Mouse (Mus musculus) thymus, postnatal 36 days (tissue): ENCODE data around the gene Far1.
A peak's percentile ranks its signal among the peaks of the same experiment; 100 is the strongest.

Source experiments
- DNase-seq, 2 experiments: peaks; one replicate each; pipeline ENCODE4 v3.0.0; 2022; ENCODE audit warnings: mixed read lengths in 2 of 2

Far1 gene

DNA sequence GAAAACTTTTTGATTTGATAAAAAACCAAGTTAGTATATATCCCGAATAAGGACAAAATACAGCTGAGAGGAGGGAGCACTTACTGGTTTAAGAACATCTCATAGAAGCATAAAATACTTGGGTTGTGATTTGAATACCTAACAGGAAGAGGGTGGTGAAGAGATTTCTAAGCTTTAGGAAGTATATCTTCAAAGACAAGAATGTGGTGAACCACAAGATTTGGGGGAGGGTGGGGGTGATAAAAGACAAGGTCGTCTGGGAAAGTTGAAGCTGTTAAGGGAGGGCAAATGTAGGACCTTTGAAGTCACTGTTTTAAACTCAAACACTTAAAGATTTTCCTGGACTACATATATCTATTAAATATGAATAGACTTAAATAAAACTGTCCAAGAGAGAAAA, 59.1 kb downstream of the Far1 start:
- no peak for DNase-seq

DNA sequence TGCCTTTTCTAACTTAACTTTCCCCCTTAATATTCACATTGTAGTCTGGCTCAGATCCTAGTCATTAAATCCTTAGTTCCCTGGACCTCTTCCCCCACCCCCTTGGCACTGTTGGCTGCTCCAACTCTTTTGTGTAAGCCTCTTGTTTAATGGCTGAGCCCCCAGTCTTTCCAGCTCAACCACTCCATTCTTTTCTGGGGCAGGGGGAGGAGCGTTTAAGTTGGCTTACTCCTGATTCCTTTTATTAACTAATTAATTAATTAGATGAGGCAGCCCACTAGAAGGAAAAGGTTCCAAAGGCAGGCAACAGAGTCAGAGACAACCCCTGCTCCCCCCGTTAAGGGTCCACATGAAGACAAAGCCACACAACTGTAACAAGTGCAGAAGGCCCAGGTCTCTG, 68.5 kb downstream of the Far1 start:
- DNase-seq, result no peak

DNA sequence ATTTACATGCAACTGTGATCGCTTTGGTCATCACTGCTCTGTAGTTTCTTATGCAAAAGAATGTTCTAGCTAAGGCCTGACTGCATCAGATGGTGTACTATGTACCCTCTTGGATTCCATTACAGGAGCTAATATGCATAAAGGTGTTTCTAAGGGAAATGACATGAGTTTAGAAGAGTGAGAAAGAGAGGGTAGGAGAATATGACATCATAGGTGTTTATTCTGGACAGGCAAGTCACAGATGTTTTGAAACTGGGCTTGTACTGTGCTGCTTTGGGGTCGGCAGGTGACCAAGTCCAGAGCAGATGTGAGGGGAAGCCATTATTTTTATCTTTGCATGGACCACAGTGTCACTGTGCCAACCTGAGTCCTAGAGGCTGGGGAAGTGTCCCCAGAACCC, 75.6 kb downstream of the Far1 start:
- no peak for DNase-seq

DNA sequence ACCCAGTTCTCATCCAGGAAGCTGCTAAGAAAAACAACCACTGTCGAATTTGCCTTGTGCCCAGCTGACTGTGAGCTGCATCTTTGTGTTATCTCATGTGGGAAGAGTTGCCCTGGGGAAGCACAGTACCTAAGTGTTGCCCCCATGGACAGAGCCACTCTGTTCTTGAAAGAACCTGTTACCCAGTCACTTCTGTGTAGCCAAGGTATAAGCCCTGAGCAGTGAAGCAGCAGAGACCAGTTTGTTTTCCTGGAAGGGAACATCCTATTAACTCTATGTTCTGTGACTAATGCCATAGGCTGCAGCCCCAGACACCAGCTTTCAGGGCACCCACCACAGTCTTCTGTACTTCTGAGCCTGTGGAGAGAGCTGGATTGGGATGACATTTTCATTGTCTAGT, 76.7 kb downstream of the Far1 start:
- DNase-seq, result no peak

DNA sequence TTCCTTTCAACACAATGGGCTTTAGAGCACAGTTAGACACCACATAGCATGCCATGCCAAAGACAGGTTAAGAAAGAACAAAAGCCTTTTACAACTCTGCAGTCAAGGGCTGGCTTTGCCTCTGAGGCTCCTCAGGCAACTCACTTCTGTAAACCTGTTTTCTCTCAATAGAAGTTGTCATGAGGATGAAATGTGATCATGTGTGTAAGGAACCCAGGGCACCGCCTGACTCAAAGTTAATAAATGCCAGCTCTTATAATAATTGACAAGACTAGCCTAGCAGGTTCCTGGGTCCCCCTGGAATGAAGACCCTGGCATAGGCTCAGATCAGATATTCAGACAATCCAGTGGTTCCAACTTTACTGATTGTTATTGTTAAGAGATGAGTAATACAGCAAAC, 77.5 kb downstream of the Far1 start:
- DNase-seq, result no peak

DNA sequence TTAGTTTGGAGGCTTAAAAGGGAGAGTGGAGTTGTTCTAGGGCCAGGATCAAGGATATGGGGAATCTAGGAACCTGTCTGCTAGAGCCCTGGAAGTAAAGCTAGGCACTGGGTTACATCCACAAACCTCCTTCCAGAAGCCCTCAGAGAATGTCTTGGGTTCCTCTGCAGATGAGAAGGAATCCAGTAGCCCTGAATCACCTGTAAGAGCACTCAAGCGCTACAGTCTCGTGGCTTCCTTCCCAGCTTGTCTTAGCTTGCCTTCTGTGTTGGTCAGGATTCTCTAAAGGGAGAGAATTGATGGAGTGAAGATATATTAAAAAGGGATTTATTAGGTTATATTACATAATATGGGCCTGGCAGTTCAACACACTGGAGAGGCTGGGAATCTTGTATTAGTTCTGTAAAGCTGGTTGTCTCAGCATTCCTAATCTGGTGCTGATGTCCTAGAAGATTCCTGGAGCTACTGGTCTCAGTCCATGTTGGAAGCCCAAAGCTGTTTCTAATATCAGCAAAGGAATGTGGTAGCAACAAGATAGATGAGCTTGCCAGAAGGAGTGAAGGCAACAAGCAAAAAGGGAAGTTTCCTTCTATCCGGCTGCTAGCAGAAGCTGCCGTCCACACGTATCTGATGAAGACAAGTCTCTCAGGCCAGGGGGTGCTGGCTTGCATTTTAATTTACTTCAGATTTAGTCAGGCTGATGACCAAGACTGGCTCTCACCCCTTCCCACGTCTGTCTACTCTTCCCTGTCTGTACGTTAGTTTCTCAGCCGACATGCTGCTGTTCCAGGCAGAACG, 78.1 kb downstream of the Far1 start:
- no peak for DNase-seq

DNA sequence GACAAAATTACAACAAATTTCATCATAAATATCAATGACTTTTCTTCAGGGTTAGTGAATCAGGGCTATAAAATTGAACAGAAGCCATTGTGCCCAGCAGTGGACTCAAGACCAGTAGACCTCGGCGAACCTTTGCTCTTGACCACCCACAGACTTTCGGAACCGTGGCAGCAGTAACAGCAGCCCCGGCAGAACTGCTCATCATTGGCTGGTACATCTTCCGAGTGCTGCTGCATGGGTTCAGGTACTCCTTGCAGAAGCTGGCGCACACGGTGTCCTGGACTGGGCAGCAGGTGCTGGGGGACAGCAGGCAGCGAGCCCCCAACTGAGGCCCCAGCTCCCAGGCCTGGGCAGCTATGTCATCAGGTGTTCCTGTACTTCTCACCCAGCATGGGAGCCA, 79.1 kb downstream of the Far1 start:
- no peak for DNase-seq

DNA sequence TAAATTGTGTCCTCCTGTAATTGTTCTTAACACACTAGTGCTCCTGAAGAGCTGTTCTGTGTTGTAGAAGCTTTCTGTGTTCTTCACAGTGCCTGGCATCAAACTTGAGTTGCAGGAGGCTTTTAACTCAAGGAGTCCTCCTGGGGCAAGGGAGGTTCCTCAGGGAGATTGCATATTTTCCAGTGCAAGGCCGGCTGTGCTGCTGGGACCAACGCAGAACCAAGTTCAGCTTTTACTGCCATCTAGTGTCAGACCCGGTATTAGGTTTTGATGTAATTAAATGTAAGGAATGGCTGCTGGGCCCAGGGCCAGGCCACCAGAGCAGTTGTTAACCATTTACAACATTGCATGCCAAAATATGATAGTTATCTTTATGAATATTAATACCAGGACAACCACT, 80.7 kb downstream of the Far1 start:
- DNase-seq, result peak in 1 of 2 experiments; percentile 12

DNA sequence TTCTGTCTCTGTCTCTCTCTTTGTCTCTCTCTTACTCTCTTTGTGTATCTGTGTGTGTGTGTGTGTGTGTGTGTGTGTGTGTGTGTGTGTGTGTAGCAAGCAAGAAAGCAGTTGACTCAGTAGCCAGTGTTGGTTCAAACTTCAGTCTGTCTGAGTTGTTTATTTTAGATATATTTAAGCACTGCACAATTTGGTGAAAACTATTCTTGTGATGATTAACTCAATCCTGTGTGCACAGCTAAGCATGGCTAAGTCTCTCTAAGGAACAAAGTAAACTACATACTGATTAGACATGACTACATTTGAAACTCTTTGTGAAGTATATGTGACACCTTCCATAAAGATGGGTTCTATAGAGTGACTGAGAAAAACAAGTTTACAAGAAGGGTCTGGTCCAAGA, 83.6 kb downstream of the Far1 start:
- DNase-seq, result no peak

DNA sequence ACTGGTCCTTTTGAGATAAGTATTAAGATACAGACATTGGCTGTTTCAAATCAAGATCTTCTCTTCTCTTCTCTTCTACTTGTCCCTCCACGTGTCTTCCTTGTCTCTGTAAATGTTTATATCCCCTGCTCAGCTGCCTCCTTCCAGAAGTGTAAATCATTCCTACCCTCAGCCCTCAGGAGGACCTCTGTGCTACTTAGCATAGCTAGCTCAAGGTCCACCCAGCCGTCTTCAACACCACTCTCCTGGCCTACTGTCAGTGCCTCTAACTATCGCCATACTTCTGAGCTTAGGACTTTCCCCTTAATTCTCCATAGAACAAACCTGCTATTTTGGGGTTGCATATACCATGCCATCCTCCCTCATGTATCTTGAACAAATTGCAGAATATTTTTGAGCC, 88.2 kb downstream of the Far1 start:
- DNase-seq, result no peak

DNA sequence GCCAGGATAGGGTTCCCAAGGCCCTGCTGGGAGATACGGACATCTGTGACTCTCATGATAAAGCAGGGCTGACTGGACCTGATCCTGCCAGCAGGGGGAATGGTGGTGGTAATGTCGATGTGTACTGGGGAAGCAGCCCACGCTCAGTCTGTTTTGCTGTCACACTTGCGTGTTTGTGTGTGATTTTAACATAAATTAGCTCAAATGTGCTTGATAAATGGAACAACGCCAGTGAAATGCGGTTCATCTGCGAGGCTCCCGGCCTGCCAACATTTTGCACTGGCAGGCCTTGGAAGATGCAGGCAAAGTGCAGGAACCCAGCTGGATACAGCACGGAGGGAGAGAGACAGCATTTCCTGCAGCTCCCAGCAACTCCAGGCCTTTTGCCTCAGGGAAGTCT, 94.3 kb downstream of the Far1 start:
- DNase-seq, result no peak

DNA sequence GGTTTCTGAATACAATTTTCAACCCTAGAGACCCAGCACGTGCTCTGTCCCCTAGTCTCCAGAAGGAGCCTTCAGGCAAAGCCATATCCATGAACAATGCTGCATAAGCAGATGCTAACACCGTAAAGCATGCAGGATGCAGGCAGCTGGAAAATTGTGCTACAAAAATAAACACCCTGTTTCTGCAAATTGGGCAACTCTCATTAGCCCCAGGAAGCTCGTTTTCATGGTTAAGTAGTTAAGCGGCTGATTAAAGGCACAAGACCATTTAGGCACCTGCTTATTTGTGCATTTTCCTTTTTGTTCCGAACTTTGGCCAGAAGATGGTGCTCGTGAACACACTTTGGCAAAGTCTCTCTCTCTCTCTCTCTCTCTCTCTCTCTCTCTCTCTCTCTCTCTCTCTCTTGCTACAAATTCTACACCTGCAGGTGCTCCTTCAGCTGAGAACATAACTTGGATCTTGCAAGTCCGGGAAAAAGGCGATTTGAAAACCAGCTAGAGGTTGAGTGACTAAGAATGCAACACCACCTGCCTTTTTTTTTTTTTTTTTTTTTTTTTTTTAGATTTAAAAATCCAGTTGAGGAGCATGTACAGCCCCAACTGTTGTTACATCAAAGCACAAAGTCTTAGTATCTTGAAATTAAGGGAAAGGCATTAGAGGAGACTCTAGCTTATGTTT, 95.5 kb downstream of the Far1 start:
- DNase-seq, result peak; percentile 12 to 15

DNA sequence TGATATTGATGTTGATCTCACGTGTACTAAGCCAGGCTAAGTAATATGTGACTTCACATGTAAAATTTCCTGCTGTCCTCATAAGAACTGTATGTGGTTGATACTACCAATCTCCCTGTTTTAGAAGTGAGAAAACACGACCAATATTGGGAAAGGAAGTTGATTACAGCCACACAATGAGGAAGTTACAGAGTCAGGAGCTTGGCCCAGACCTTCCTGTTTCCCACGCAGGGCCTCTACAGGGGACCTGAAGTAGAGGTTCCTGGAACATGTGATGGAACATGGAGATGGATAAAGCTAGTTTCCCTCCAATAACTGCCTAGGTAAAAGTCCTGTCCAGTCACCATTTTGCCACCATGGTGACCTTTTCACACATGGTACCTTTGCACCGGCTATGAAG, 99.0 kb downstream of the Far1 start:
- DNase-seq, result no peak

DNA sequence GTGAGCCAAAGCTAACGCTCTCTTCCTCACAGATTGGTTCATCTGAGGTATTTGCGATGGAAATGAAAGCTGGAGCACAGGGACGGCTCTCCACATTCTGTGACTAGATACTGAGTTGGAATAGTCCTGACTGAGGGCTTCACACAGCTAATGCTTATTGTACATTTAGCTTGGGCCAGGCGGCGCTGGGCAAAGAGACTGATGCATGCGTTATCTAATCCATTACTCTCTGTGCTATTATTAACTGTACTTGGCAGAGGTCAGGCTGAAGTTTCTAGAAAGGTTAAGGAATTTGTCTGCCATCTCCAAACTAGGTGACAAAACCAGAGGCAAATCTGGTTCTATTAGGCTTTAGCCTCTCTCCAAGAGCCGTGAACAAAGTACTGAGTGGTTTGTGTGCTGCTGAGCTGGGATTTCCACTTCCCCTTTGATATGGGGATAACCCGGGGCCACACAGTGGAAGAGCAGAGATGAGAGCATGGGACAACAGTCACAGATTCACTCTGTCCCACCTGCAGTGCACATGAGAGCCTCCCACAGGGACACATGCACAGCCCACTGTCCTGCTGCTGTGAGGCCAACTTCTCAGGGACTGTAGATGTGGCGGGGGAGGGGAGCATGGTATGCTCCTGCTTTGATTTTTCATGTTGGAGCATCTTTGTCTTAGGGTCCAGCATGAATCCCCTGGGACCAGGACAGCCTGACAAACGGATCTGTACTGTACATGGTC, 100.7 kb downstream of the Far1 start:
- no peak for DNase-seq

DNA sequence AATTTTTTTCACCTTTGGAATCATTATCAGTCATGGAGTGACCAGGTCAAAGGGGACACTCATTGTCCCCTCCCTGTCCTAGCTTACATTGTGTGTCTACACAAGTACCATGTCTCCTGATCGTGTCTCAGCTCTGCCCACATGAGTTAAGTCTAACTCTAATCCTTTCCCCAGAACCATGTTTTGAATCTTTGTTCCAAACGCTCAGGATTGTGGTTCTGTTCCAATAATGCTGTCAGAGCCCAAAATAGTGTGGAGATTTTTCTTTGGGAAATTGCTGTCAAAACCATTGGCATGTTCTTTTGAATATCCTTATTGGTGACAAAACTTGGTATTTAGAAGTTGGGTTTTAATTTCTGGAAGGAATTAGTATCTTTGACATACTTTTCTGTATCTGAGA, 105.5 kb downstream of the Far1 start:
- no peak for DNase-seq

DNA sequence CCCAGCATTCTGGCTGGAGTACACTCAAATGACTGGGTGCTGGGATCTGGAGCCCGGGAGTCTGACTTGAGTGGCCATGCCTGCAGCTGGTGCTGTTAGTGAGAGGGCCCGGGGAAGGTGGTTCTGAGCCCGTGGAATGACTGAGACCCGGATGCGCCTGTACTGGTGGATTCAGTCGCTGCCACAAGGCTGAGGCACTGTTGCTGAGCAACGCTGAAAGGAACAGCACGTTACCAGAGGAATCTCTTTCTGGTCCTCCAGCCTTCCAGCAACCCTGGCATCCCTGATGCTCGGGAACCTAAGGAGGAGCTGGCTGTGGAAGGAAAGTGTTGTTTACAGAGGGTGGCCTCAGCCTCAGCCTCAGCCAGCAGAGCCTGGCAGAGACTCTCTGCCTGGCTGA, 106.1 kb downstream of the Far1 start:
- no peak for DNase-seq
